ENCODE assay signal across 8 mouse cellular contexts in genomic region chr7:49462328-49462811, GRCm38 (mm10).
DNase-seq lines count a peak whose midpoint lies in the region; ATAC-seq and TF ChIP-seq lines count a peak whose summit lies in the region.

No protein-coding gene starts in this region.

- H3K27me3 ChIP-seq in limb, embryonic 14.5 days (ENCODE audit: control insufficient read depth, insufficient read depth, low read length): no peaks in the 10 kb centered on the region
- no peaks in the 10 kb centered on the region for H3K27me3 ChIP-seq in hindbrain, embryonic 16.5 days (replicated peaks; ENCODE audit: control insufficient read depth, insufficient read depth, low read length)
- H3K27me3 ChIP-seq in forebrain, embryonic 11.5 days (ENCODE audit: control insufficient read depth, insufficient read depth, low read length): no peaks in the 10 kb centered on the region

- WGBS in limb, embryonic 14.5 days: 6% methylated on average over 10 of the region's 10 CpGs
- WGBS in hindbrain, embryonic 16.5 days: 39% methylated on average over 10 of the region's 10 CpGs
- 27% methylated on average over 10 of the region's 10 CpGs for WGBS in forebrain, embryonic 11.5 days

- peaks cover 13% of the 10 kb centered on the region for H3K4me1 ChIP-seq in limb, embryonic 14.5 days (ENCODE audit: control insufficient read depth, insufficient read depth, low read length)
- H3K4me1 ChIP-seq in hindbrain, embryonic 16.5 days (ENCODE audit: control insufficient read depth, insufficient read depth, low read depth, low read length): peaks cover 1% of the 10 kb centered on the region; the same call in 1 of the 2 replicates
- H3K4me1 ChIP-seq in forebrain, embryonic 11.5 days (replicated peaks; ENCODE audit: control insufficient read depth, insufficient read depth, low read length): no peaks in the 10 kb centered on the region

- no peak overlapping the region for H3K27ac ChIP-seq in limb, embryonic 14.5 days (replicated peaks; ENCODE audit: low read depth, low read length)
- H3K27ac ChIP-seq in hindbrain, embryonic 16.5 days (ENCODE audit: low read depth, low read length): no peak overlapping the region
- H3K27ac ChIP-seq in forebrain, embryonic 11.5 days (ENCODE audit: low read depth, low read length): no peak overlapping the region

- 0 out of 2 replicates have a peak overlapping the region, but pooled peaks have one; percentile 1 for H3K9ac ChIP-seq in limb, embryonic 14.5 days (ENCODE audit: low read depth, low read length, severe bottlenecking)
- no peak overlapping the region for H3K9ac ChIP-seq in hindbrain, embryonic 16.5 days (ENCODE audit: low read depth, low read length)
- H3K9ac ChIP-seq in forebrain, embryonic 11.5 days (ENCODE audit: low read length): no peak overlapping the region

- peak overlapping the region; percentile 13; the same call in 1 of the 2 replicates for H3K4me3 ChIP-seq in limb, embryonic 14.5 days (replicated peaks; ENCODE audit: low read length)
- no peak overlapping the region for H3K4me3 ChIP-seq in hindbrain, embryonic 16.5 days (ENCODE audit: low read length)
- H3K4me3 ChIP-seq in forebrain, embryonic 11.5 days (ENCODE audit: low read depth, low read length): no peak overlapping the region

- peak; percentile 18 for DNase-seq in kidney, adult 18-20 months
- no peak for DNase-seq in kidney, postnatal 25 days
- DNase-seq in heart, adult 18-20 months: peak; percentile 37 to 53
- no peak for DNase-seq in limb, embryonic 14.5 days (ENCODE audit: low spot score)
- DNase-seq in natural killer cell, adult 2 months (ENCODE audit: low spot score in 2 of 2): peak; percentile 21 to 48
- no peak for DNase-seq in right cerebral cortex, postnatal 36 days (ENCODE audit: low spot score in 2 of 2)
- no peak for DNase-seq in forebrain, embryonic 11.5 days (ENCODE audit: low spot score)

- no peak for TF ChIP-seq POLR2A in limb, embryonic 14.5 days (IDR thresholded peaks at IDR 0.05; ENCODE audit: borderline replicate concordance, extremely low read depth, insufficient read depth, insufficient read length)

- peaks cover 11% of the 10 kb centered on the region for H3K36me3 ChIP-seq in limb, embryonic 14.5 days (ENCODE audit: control insufficient read depth, insufficient read depth, low read length)
- H3K36me3 ChIP-seq in hindbrain, embryonic 16.5 days (ENCODE audit: control insufficient read depth, insufficient read depth, low read length): peaks cover 6% of the 10 kb centered on the region; the same call in 1 of the 2 replicates
- H3K36me3 ChIP-seq in forebrain, embryonic 11.5 days (ENCODE audit: control insufficient read depth, insufficient read depth, low read length): no peaks in the 10 kb centered on the region

- ATAC-seq in limb, embryonic 14.5 days (ENCODE audit: low FRiP score, low read depth): peak; percentile 36; the same call in 1 of the 2 replicates
- no peak for ATAC-seq in hindbrain, embryonic 16.5 days
- ATAC-seq in forebrain, embryonic 11.5 days (replicated peaks; ENCODE audit: low FRiP score): no peak

- H3K9me3 ChIP-seq in limb, embryonic 14.5 days (ENCODE audit: control insufficient read depth, low read length): no peaks in the 10 kb centered on the region
- H3K9me3 ChIP-seq in hindbrain, embryonic 16.5 days (ENCODE audit: control insufficient read depth, low read length): no peaks in the 10 kb centered on the region
- H3K9me3 ChIP-seq in forebrain, embryonic 11.5 days (ENCODE audit: control insufficient read depth, low read length): no peaks in the 10 kb centered on the region

- peak overlapping the region; percentile 39 for H3K4me2 ChIP-seq in limb, embryonic 14.5 days (replicated peaks; ENCODE audit: low read depth, low read length, severe bottlenecking)
- no peak overlapping the region for H3K4me2 ChIP-seq in hindbrain, embryonic 16.5 days (ENCODE audit: low read length)
- H3K4me2 ChIP-seq in forebrain, embryonic 11.5 days (ENCODE audit: low read depth, low read length, severe bottlenecking): no peak overlapping the region

Comparison
In these comparisons a context has a peak if more than half of its experiments do, and no peak if none do; other contexts are left out.
1. DNase-seq: peak in kidney, adult 18-20 months (single experiment), heart, adult 18-20 months (2 of 2) and natural killer cell, adult 2 months (2 of 2); none in kidney, postnatal 25 days (0 of 2), limb, embryonic 14.5 days (single experiment), right cerebral cortex, postnatal 36 days (0 of 2) and forebrain, embryonic 11.5 days (single experiment).